Mouse (Mus musculus) kidney, postnatal 0 days (tissue): ENCODE measurements around the gene Fgf22. TPM values are rescaled to one million over a fixed set of nuclear protein-coding genes. Genes with fewer than 3 reads are reported as not detected.

ENCODE experiments used
- ATAC-seq: fragments of 200-750 bp; cut with Nextera tagmentation; replicated peaks from 2 replicates; pipeline ENCODE4 v1.8.0; 2017; ENCODE audit warnings: low read depth, moderate number of reproducible peaks, moderate TSS enrichment, moderate library complexity; ENCODE audit not compliant: low FRiP score
- DNase-seq: peaks from one replicate; pipeline ENCODE4 v3.0.0-alpha.2; 2016; ENCODE audit warnings: low spot score
- H3K27ac ChIP-seq: fragments of 300-500 bp; sonication (generic); 2 replicates; pipeline ENCODE4 v1.5.1; 2014; ENCODE audit warnings: mild to moderate bottlenecking
- H3K27me3 ChIP-seq: fragments of 300-500 bp; sonication (generic); 2 replicates; pipeline ENCODE4 v1.6.1; 2014; ENCODE audit warnings: low read length, mixed read lengths; ENCODE audit not compliant: insufficient read depth
- H3K36me3 ChIP-seq: fragments of 300-500 bp; sonication (generic); 2 replicates; pipeline ENCODE4 v1.6.1; 2014; ENCODE audit warnings: low read length, mixed read lengths; ENCODE audit not compliant: insufficient read depth
- H3K4me1 ChIP-seq: fragments of 300-500 bp; sonication (generic); replicated peaks from 2 replicates; pipeline ENCODE4 v1.6.1; 2014; ENCODE audit warnings: antibody characterized with exemption, low read length, mixed read lengths; ENCODE audit not compliant: insufficient read depth
- H3K4me2 ChIP-seq: fragments of 300-500 bp; sonication (generic); 2 replicates; pipeline ENCODE4 v1.6.1; 2014; ENCODE audit warnings: mild to moderate bottlenecking, low read length, moderate library complexity, mixed read lengths
- H3K4me3 ChIP-seq: fragments of 300-500 bp; sonication (generic); replicated peaks from 2 replicates; pipeline ENCODE4 v1.5.1; 2014; ENCODE audit warnings: low read depth, low read length
- H3K9ac ChIP-seq: fragments of 300-500 bp; sonication (generic); 2 replicates; pipeline ENCODE4 v1.6.1; 2014; ENCODE audit warnings: low read depth, low read length
- H3K9me3 ChIP-seq: fragments of 300-500 bp; sonication (generic); replicated peaks from 2 replicates; pipeline ENCODE4 v1.6.1; 2016; ENCODE audit warnings: low read length, inconsistent platforms, mixed read lengths
- CTCF ChIP-seq: IDR thresholded peaks from 2 replicates; pipeline ENCODE4 v1.5.1; 2016; ENCODE audit warnings: antibody characterized with exemption, low read depth, mild to moderate bottlenecking, moderate library complexity
- WGBS: fragments of 180-500 bp; shearing (Covaris S2); extraction: QIAGEN DNeasy Blood & Tissue Kit; methylation state at CpG from one replicate; pipeline ENCODE4 v1.1.7; 2014; 5-methylcytosine and 5-hydroxymethylcytosine counted together
- polyA plus RNA-seq: library from polyadenylated mRNA; unstranded; fragments of >200 nt; fragmentation: Nextera tagmentation; extraction: Ambion mirVana; gene quantifications from 2 replicates; pipeline ENCODE4 v1.2.1, GENCODE M21; 2015

Gene Fgf22
- polyA plus RNA-seq, 1 experiment from 2014 or later = 0.11 TPM

DNA sequence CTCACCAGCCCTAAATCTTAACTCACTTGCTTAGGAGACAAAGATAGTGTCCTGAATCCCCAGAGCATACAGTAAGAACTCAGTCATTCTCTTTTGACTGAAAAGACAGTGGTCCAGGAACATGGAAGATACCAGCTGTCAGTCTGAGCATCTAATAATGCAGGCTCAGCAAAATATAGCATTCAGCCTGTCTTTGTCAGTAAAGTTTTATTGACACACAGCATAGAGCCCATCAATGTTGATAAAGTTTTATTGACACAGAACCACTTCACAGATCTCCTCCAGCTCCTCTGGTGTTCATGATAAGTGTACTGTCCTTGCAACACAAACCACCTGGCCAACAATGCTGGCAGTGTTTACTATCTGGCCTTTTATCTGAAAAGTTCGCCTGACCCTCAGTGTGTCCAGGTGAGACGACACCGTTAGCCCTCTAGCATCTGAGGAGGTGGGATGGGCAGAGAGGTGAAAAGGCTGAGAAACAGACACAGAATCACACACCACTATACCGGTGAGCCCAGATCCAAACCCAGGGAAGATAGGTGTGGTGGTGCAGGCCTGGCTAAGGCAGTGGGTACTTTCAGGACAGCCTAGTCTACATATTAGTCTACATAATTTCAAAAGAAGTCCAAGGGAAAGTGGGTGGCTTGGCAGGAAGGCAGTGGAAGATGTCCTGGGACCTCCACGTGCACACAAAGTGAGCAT is 37.6 kb downstream of the Fgf22 start:
- H3K27ac ChIP-seq = peak overlapping the region; percentile 64
- peak overlapping the region; percentile 96; the same call in 1 of the 2 replicates for H3K4me2 ChIP-seq
- ATAC-seq (no peak), DNase-seq (no peak)
- no peaks in the 10 kb centered on the region for H3K27me3 ChIP-seq
- peaks cover 15% of the 10 kb centered on the region for H3K4me1 ChIP-seq
- no peaks in the 10 kb centered on the region for H3K9me3 ChIP-seq
- no peak for TF ChIP-seq CTCF
- H3K36me3 ChIP-seq = no peaks in the 10 kb centered on the region
- H3K9ac ChIP-seq = 0 out of 2 replicates have a peak overlapping the region, but pooled peaks have one; percentile 90
- H3K4me3 ChIP-seq = peak overlapping the region; percentile 83; the same call in 1 of the 2 replicates
- 87% methylated on average over 5 of the region's 5 CpGs for WGBS

DNA sequence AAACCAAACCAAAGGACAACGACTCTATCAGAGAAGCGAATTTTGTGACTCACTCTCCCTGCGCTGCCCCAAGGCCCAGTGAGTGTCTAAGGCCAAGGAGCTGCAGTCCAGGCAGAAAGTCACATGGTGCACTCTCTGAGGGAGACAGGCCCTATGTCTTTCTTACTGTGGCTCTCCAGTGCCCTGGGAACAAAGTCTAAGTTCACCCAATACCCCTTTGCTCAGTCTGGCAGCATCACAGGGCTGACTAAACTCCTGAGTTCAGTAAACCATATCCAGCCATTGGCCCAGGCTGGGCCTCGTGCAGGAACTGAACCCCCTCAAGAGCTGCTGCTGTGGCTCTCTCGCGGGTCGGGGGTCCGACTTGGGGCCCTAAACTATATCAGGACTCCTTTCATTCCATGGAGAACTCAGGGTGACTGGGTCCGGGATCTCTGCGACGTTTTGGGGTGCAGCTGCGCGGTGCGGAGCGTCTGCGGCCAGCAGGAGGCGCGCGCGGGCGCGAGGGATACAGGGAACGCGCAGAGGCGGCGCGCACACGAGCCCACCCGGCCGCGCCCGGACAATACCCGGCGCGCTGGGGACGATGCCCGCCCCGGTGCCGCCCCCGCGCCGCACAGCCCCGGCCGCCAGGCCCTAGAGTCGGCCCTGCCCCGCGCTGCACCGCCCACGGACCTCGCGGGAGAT is 38.3 kb downstream of the Fgf22 start, which contains the start of gene Palm:
Gene Palm (plus strand): TSS at position 522 of the 687 bp plus-strand sequence.
- peak; percentile 78 for TF ChIP-seq CTCF
- H3K4me2 ChIP-seq = peak within 1 kb of the TSS; percentile 96
- H3K9ac ChIP-seq = peak within 1 kb of the TSS; percentile 90
- H3K4me1 ChIP-seq = peaks cover 15% of the 10 kb centered on the region
- H3K27me3 ChIP-seq = no peaks in the 10 kb centered on the region
- WGBS = 5% methylated on average over 51 of the region's 51 CpGs
- no peaks in the 10 kb centered on the region for H3K9me3 ChIP-seq
- H3K27ac ChIP-seq = peak within 1 kb of the TSS; percentile 92
- ATAC-seq = peak; percentile 79
- DNase-seq = peak; percentile 78
- peak within 1 kb of the TSS; percentile 83 for H3K4me3 ChIP-seq
- H3K36me3 ChIP-seq = no peaks in the 10 kb centered on the region

DNA sequence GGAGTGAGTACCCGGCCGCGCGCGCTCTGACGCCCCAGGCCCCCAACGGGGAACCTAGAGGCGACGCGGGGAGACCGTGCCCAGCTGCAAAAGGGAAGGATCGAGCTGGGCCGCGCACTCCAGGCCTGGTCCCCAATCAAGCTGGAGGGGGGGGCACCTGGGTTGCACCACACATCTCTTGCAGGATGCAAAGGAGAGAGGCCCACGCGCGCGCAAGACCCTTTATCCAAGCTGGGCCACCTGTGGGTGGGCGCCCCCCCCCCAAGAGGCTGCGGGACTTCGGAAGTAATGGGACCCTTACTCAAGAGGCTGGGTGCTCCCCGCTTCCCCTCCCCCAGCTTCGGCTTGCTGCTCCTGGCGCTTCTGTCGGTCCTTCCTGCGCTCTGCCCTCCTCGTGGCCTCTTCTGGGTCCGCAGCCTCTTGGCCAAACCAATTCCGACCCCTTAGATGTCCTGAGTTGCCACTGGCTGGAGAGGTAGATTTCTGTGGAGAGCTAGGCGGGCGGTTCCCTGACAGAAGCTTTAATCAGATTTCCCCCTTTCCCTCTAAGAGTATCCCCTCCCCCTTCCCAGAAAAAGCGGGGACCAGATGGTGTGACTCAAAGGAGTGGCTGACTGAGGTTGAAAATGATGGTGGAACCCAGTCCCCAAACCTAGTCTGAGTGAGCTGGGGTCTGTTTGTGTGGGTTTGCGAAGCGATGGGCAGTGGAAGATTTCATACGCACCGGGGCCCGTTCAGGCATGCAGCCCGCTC is 39.0 kb downstream of the Fgf22 start:
- WGBS = 1% methylated on average over 38 of the region's 38 CpGs
- peak; percentile 70 for DNase-seq

GRCm38 (mm10) chr10:79794491-79794931 is 39.6 kb downstream of the Fgf22 start:
- H3K9ac ChIP-seq = peak overlapping the region; percentile 90
- WGBS = 2% methylated on average over 10 of the region's 10 CpGs
- peak overlapping the region; percentile 83 for H3K4me3 ChIP-seq
- DNase-seq = peak; percentile 75
- H3K4me1 ChIP-seq = peaks cover 15% of the 10 kb centered on the region
- no peaks in the 10 kb centered on the region for H3K36me3 ChIP-seq
- TF ChIP-seq CTCF = peak; percentile 4; the same call in 1 of the 2 replicates
- no peaks in the 10 kb centered on the region for H3K9me3 ChIP-seq
- no peaks in the 10 kb centered on the region for H3K27me3 ChIP-seq
- peak; percentile 44; the same call in 1 of the 2 replicates for ATAC-seq
- peak overlapping the region; percentile 92 for H3K27ac ChIP-seq
- peak overlapping the region; percentile 96 for H3K4me2 ChIP-seq

More for the DNA sequence above, 39.0 kb downstream of the Fgf22 start:
- Histone ChIP-seq H3K9me3 (no peaks in the 10 kb centered on the region), H3K4me2 (peak overlapping the region; percentile 96), H3K27me3 (no peaks in the 10 kb centered on the region), H3K36me3 (no peaks in the 10 kb centered on the region), H3K4me1 (peaks cover 15% of the 10 kb centered on the region), H3K9ac (peak overlapping the region; percentile 90), H3K27ac (peak overlapping the region; percentile 92), H3K4me3 (peak overlapping the region; percentile 83)
- no peak for TF ChIP-seq CTCF
- ATAC-seq = peak; percentile 5; the same call in 1 of the 2 replicates

DNA sequence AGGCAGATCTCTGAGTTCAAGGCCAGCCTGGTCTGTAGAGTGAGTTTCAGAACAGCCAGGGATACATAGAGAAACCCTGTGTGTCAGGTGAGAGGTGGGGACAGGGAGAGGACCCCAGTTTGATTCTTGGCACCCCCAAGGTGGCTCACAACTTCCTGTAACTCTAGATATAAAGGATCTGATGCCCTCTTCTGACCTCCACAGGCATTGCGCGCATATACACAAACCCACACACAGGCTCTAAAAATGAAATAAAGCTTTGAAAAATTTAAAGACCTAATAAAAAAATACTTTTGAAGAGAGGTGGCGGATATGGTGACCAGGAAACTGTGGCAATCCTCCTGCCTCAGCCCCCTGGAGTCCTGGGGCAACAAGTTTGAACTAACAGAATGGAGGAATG is 41.0 kb downstream of the Fgf22 start:
- Histone ChIP-seq H3K27me3 (no peaks in the 10 kb centered on the region), H3K4me3 (no peak overlapping the region), H3K9ac (no peak overlapping the region), H3K9me3 (no peaks in the 10 kb centered on the region), H3K4me1 (peaks cover 19% of the 10 kb centered on the region), H3K27ac (no peak overlapping the region), H3K4me2 (no peak overlapping the region), H3K36me3 (peaks cover 3% of the 10 kb centered on the region; the same call in 1 of the 2 replicates)
- 93% methylated on average over 3 of the region's 3 CpGs for WGBS
- no peak for DNase-seq
- TF ChIP-seq CTCF = 0 out of 2 replicates have a peak, but pooled peaks have one; percentile 13
- ATAC-seq = no peak
